Mouse (Mus musculus): ENCODE data around the gene Aurkb. TPM values are rescaled to one million over a fixed set of nuclear protein-coding genes. Genes with fewer than 3 reads are reported as not detected.

Gene Aurkb
- polyA plus RNA-seq, 1 experiment: 28.2 TPM

- Histone ChIP-seq H3K4me2 (ENCODE audit: low read depth) (peak overlapping the region; percentile 91), H3K4me3 (peak overlapping the region; percentile 92), H3K79me2 (ENCODE audit: control insufficient read depth, insufficient read depth) (peaks cover 26% of the 10 kb centered on the region), H3ac (ENCODE audit: control insufficient read depth, insufficient read length) (peak overlapping the region; percentile 98), H3K27me3 (ENCODE audit: control insufficient read depth, insufficient read depth, insufficient read length) (no peaks in the 10 kb centered on the region), H3K36me3 (ENCODE audit: control insufficient read depth, insufficient read depth) (peaks cover 20% of the 10 kb centered on the region)
- TF ChIP-seq TCF3 (IDR thresholded peaks at IDR 0.05; ENCODE audit: insufficient read length, low read depth): no peak
- peak in 1 of 3 experiments; percentile 62 for TF ChIP-seq MYOD1 (IDR thresholded peaks at IDR 0.05; ENCODE audit: control insufficient read depth in 1 of 3, insufficient read length in 2 of 3, low read depth in 2 of 3)
- no peak for TF ChIP-seq POLR2A (IDR thresholded peaks at IDR 0.05; ENCODE audit: insufficient read length, low read depth)
- no peak for TF ChIP-seq USF1 (IDR thresholded peaks at IDR 0.05; ENCODE audit: low read depth)
- peak in 1 of 3 experiments; percentile 32 for TF ChIP-seq MYOG (IDR thresholded peaks at IDR 0.05; ENCODE audit: control insufficient read depth in 1 of 3, insufficient read depth in 1 of 3, insufficient read length in 2 of 3, low read depth in 2 of 3)
- no peak for TF ChIP-seq REST (IDR thresholded peaks at IDR 0.05; ENCODE audit: insufficient read depth, insufficient read length)
- no peak for TF ChIP-seq CEBPB (IDR thresholded peaks at IDR 0.05; ENCODE audit: insufficient read depth, poor library complexity, severe bottlenecking)
These were observed 43.6 kb downstream of the Aurkb start for GRCm38 (mm10) chr11:69088856-69089615.

- Histone ChIP-seq H3K4me2 (ENCODE audit: low read depth) (peak overlapping the region; percentile 91), H3ac (ENCODE audit: control insufficient read depth, insufficient read length) (peak overlapping the region; percentile 98), H3K4me3 (peak overlapping the region; percentile 92), H3K79me2 (ENCODE audit: control insufficient read depth, insufficient read depth) (peaks cover 26% of the 10 kb centered on the region), H3K27me3 (ENCODE audit: control insufficient read depth, insufficient read depth, insufficient read length) (no peaks in the 10 kb centered on the region), H3K36me3 (ENCODE audit: control insufficient read depth, insufficient read depth) (peaks cover 20% of the 10 kb centered on the region)
- peak; percentile 36 for TF ChIP-seq POLR2AphosphoS2 (IDR thresholded peaks at IDR 0.05; ENCODE audit: insufficient read length, low read depth)
- TF ChIP-seq POLR2A (IDR thresholded peaks at IDR 0.05; ENCODE audit: insufficient read length, low read depth): peak; percentile 37
- TF ChIP-seq MYOD1 (IDR thresholded peaks at IDR 0.05; ENCODE audit: control insufficient read depth in 1 of 3, insufficient read length in 2 of 3, low read depth in 2 of 3): no peak
- TF ChIP-seq CEBPB (IDR thresholded peaks at IDR 0.05; ENCODE audit: insufficient read depth, poor library complexity, severe bottlenecking): no peak
- no peak for TF ChIP-seq SRF (IDR thresholded peaks at IDR 0.05; ENCODE audit: control insufficient read depth, insufficient read length, low read depth)
These were observed 44.3 kb downstream of the Aurkb start for GRCm38 (mm10) chr11:69089616-69090290.

GRCm38 (mm10) chr11:69090367-69090766 is 44.9 kb downstream of the Aurkb start:
- Histone ChIP-seq H3ac (ENCODE audit: control insufficient read depth, insufficient read length) (no peak overlapping the region), H3K36me3 (ENCODE audit: control insufficient read depth, insufficient read depth) (peaks cover 20% of the 10 kb centered on the region), H3K4me3 (peak overlapping the region; percentile 92), H3K79me2 (ENCODE audit: control insufficient read depth, insufficient read depth) (peaks cover 26% of the 10 kb centered on the region), H3K4me2 (ENCODE audit: low read depth) (peak overlapping the region; percentile 91), H3K27me3 (ENCODE audit: control insufficient read depth, insufficient read depth, insufficient read length) (no peaks in the 10 kb centered on the region)
- TF ChIP-seq TCF12 (IDR thresholded peaks at IDR 0.05; ENCODE audit: insufficient read depth, poor library complexity, severe bottlenecking): no peak
- TF ChIP-seq TCF3 (IDR thresholded peaks at IDR 0.05; ENCODE audit: insufficient read length, low read depth): no peak
- TF ChIP-seq SRF (IDR thresholded peaks at IDR 0.05; ENCODE audit: control insufficient read depth, insufficient read length, low read depth): no peak
- no peak for TF ChIP-seq CEBPB (IDR thresholded peaks at IDR 0.05; ENCODE audit: insufficient read depth, poor library complexity, severe bottlenecking)
- TF ChIP-seq MYOG (IDR thresholded peaks at IDR 0.05; ENCODE audit: control insufficient read depth in 1 of 3, insufficient read depth in 1 of 3, insufficient read length in 2 of 3, low read depth in 2 of 3): no peak
- TF ChIP-seq POLR2A (IDR thresholded peaks at IDR 0.05; ENCODE audit: insufficient read length, low read depth): no peak
- TF ChIP-seq POLR2AphosphoS2 (IDR thresholded peaks at IDR 0.05; ENCODE audit: insufficient read length, low read depth): no peak
- TF ChIP-seq USF1 (IDR thresholded peaks at IDR 0.05; ENCODE audit: low read depth): no peak
- TF ChIP-seq REST (IDR thresholded peaks at IDR 0.05; ENCODE audit: insufficient read depth, insufficient read length): no peak
- no peak for TF ChIP-seq E2F4 (IDR thresholded peaks at IDR 0.05; ENCODE audit: insufficient read depth)
- no peak for TF ChIP-seq MYOD1 (IDR thresholded peaks at IDR 0.05; ENCODE audit: control insufficient read depth in 1 of 3, insufficient read length in 2 of 3, low read depth in 2 of 3)
- TF ChIP-seq MAX (IDR thresholded peaks at IDR 0.05; ENCODE audit: low read depth): no peak

- no peak overlapping the region for H3K4me3 ChIP-seq
These were observed 46.3 kb downstream of the Aurkb start for GRCm38 (mm10) chr11:69091566-69092385.

More at GRCm38 (mm10) chr11:69091566-69092385, 46.3 kb downstream of the Aurkb start:
- H3K79me2 ChIP-seq (ENCODE audit: control insufficient read depth, insufficient read depth): peaks cover 26% of the 10 kb centered on the region
- H3K36me3 ChIP-seq (ENCODE audit: control insufficient read depth, insufficient read depth): peaks cover 20% of the 10 kb centered on the region
- TF ChIP-seq TCF12 (IDR thresholded peaks at IDR 0.05; ENCODE audit: insufficient read depth, poor library complexity, severe bottlenecking): no peak
- no peak for TF ChIP-seq E2F4 (IDR thresholded peaks at IDR 0.05; ENCODE audit: insufficient read depth)
- no peak for TF ChIP-seq MYOG (IDR thresholded peaks at IDR 0.05; ENCODE audit: control insufficient read depth in 1 of 3, insufficient read depth in 1 of 3, insufficient read length in 2 of 3, low read depth in 2 of 3)
- no peak for TF ChIP-seq POLR2A (IDR thresholded peaks at IDR 0.05; ENCODE audit: insufficient read length, low read depth)
- no peak for TF ChIP-seq USF1 (IDR thresholded peaks at IDR 0.05; ENCODE audit: low read depth)
- no peak for TF ChIP-seq POLR2AphosphoS2 (IDR thresholded peaks at IDR 0.05; ENCODE audit: insufficient read length, low read depth)
- no peak for TF ChIP-seq REST (IDR thresholded peaks at IDR 0.05; ENCODE audit: insufficient read depth, insufficient read length)
- TF ChIP-seq TCF3 (IDR thresholded peaks at IDR 0.05; ENCODE audit: insufficient read length, low read depth): no peak
- TF ChIP-seq CEBPB (IDR thresholded peaks at IDR 0.05; ENCODE audit: insufficient read depth, poor library complexity, severe bottlenecking): no peak
- no peak for TF ChIP-seq MAX (IDR thresholded peaks at IDR 0.05; ENCODE audit: low read depth)
- no peak for TF ChIP-seq MYOD1 (IDR thresholded peaks at IDR 0.05; ENCODE audit: control insufficient read depth in 1 of 3, insufficient read length in 2 of 3, low read depth in 2 of 3)
- TF ChIP-seq SRF (IDR thresholded peaks at IDR 0.05; ENCODE audit: control insufficient read depth, insufficient read length, low read depth): no peak
- no peak overlapping the region for H3ac ChIP-seq (ENCODE audit: control insufficient read depth, insufficient read length)
- H3K27me3 ChIP-seq (ENCODE audit: control insufficient read depth, insufficient read depth, insufficient read length): no peaks in the 10 kb centered on the region
- H3K4me2 ChIP-seq (ENCODE audit: low read depth): no peak overlapping the region

Data from myocyte (in vitro differentiated cells).